Mouse (Mus musculus) midbrain, embryonic 16.5 days (tissue): ENCODE data around the gene Sag. TPM values are rescaled to one million over a fixed set of nuclear protein-coding genes. Genes with fewer than 3 reads are reported as not detected.

Experiments used
- ATAC-seq: fragments of 200-750 bp; cut with Nextera tagmentation; 2 replicates; pipeline ENCODE4 v1.8.0; 2017; ENCODE audit warnings: moderate TSS enrichment
- H3K27ac ChIP-seq: fragments of 300-500 bp; sonication (generic); 2 replicates; pipeline ENCODE4 v1.5.1; 2014; ENCODE audit warnings: mild to moderate bottlenecking, low read length, mixed read lengths
- H3K27me3 ChIP-seq: fragments of 300-500 bp; sonication (generic); 2 replicates; pipeline ENCODE4 v1.6.1; 2014; ENCODE audit warnings: low read depth, low read length, mixed read lengths; ENCODE audit not compliant: control insufficient read depth, insufficient read depth
- H3K36me3 ChIP-seq: fragments of 300-500 bp; sonication (generic); 2 replicates; pipeline ENCODE4 v1.6.1; 2014; ENCODE audit warnings: mild to moderate bottlenecking, low read length, moderate library complexity, mixed read lengths; ENCODE audit not compliant: control insufficient read depth, insufficient read depth
- H3K4me1 ChIP-seq: fragments of 300-500 bp; sonication (generic); 2 replicates; pipeline ENCODE4 v1.6.1; 2014; ENCODE audit warnings: mild to moderate bottlenecking, low read length, mixed read lengths; ENCODE audit not compliant: control insufficient read depth, insufficient read depth
- H3K4me2 ChIP-seq: fragments of 300-500 bp; sonication (generic); 2 replicates; pipeline ENCODE4 v1.6.1; 2014; ENCODE audit warnings: mild to moderate bottlenecking, low read length, mixed read lengths
- H3K4me3 ChIP-seq: fragments of 300-500 bp; sonication (generic); 2 replicates; pipeline ENCODE4 v1.5.1; 2014; ENCODE audit warnings: low read depth, mild to moderate bottlenecking, low read length, moderate library complexity, mixed read lengths
- H3K9ac ChIP-seq: fragments of 300-500 bp; sonication (generic); 2 replicates; pipeline ENCODE4 v1.6.1; 2014; ENCODE audit warnings: low read depth, low read length, mixed read lengths
- H3K9me3 ChIP-seq: fragments of 300-500 bp; sonication (generic); replicated peaks from 2 replicates; pipeline ENCODE4 v1.6.1; 2014; ENCODE audit warnings: mild to moderate bottlenecking, low read length, mixed read lengths; ENCODE audit not compliant: control insufficient read depth, poor library complexity, severe bottlenecking
- WGBS: fragments of 180-500 bp; shearing (Covaris S2); extraction: QIAGEN DNeasy Blood & Tissue Kit; methylation state at CpG from one replicate; pipeline ENCODE4 v1.1.7; 2014; 5-methylcytosine and 5-hydroxymethylcytosine counted together
- polyA plus RNA-seq: library from polyadenylated mRNA; unstranded; fragments of >200 nt; fragmentation: Nextera tagmentation; extraction: Ambion mirVana; gene quantifications from 2 replicates; pipeline ENCODE4 v1.2.1, GENCODE M21; 2015

Gene Sag
- polyA plus RNA-seq, 1 experiment from 2014 or later = 1.9 TPM

- ATAC-seq = no peak
- 88% methylated on average over 1 of the region's 1 CpGs for WGBS
Measured at GRCm38 (mm10) chr1:87807751-87808150, 4.3 kb downstream of the Sag start.

DNA sequence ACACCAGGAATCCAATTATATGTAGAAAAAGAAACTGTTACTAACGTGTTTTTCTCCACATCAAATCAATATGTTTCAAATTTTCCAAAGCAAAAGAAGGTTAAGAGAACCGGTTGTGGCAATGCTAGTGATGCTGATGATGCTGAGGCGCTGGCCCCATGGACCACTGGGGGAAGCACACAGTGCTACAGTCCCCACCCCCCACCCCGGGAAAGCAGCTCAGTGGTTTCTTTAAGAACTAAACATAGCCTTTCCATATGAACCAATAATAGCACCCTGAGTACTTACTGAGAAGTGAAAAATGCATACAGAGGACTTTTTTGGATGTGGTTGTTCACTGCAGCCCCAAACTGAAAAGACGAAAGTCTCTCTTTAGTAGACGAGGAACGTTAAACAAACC lies 7.9 kb downstream of the Sag start:
- H3K27ac ChIP-seq = no peak overlapping the region
- H3K27me3 ChIP-seq = no peaks in the 10 kb centered on the region
- H3K4me1 ChIP-seq = no peaks in the 10 kb centered on the region
- H3K4me3 ChIP-seq = no peak overlapping the region
- 89% methylated on average over 7 of the region's 7 CpGs for WGBS
- no peaks in the 10 kb centered on the region for H3K36me3 ChIP-seq
- no peaks in the 10 kb centered on the region for H3K9me3 ChIP-seq
- ATAC-seq = no peak
- no peak overlapping the region for H3K4me2 ChIP-seq
- H3K9ac ChIP-seq = no peak overlapping the region

More at GRCm38 (mm10) chr1:87807751-87808150, 4.3 kb downstream of the Sag start:
- H3K4me2 ChIP-seq = no peak overlapping the region
- no peaks in the 10 kb centered on the region for H3K27me3 ChIP-seq
- no peaks in the 10 kb centered on the region for H3K36me3 ChIP-seq
- H3K27ac ChIP-seq = no peak overlapping the region
- no peak overlapping the region for H3K9ac ChIP-seq
- H3K9me3 ChIP-seq = no peaks in the 10 kb centered on the region
- no peak overlapping the region for H3K4me3 ChIP-seq
- no peaks in the 10 kb centered on the region for H3K4me1 ChIP-seq

GRCm38 (mm10) chr1:87812061-87812460 lies 8.6 kb downstream of the Sag start:
- Histone ChIP-seq H3K27me3 (no peaks in the 10 kb centered on the region), H3K36me3 (no peaks in the 10 kb centered on the region), H3K4me2 (no peak overlapping the region), H3K27ac (no peak overlapping the region), H3K4me1 (no peaks in the 10 kb centered on the region), H3K9me3 (no peaks in the 10 kb centered on the region), H3K9ac (no peak overlapping the region), H3K4me3 (no peak overlapping the region)
- ATAC-seq = no peak
- WGBS = 82% methylated on average over 10 of the region's 10 CpGs

DNA sequence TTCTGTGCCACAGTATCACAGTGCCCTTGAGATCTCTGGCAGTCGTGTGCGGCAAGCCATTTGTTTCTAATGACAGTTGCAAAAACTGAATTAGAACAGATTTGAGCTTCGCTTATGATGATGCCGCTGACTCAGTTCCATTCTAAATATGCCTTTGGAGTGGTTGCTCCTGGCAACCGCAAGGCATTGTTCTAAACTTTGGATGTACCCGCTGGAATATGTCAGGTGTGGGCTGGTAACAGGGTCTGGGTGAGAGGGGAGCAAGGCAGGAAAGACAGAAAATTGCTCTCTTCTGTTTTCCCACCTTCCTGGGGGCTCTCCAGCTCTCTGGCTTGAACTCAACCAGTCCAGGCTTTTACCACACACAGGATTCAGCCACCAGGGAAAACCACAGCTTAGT lies 9.7 kb downstream of the Sag start:
- H3K27me3 ChIP-seq = no peaks in the 10 kb centered on the region
- H3K4me1 ChIP-seq = no peaks in the 10 kb centered on the region
- H3K4me2 ChIP-seq = no peak overlapping the region
- no peak overlapping the region for H3K4me3 ChIP-seq
- H3K36me3 ChIP-seq = no peaks in the 10 kb centered on the region
- ATAC-seq = no peak
- H3K9me3 ChIP-seq = no peaks in the 10 kb centered on the region
- no peak overlapping the region for H3K27ac ChIP-seq
- 69% methylated on average over 6 of the region's 6 CpGs for WGBS
- H3K9ac ChIP-seq = no peak overlapping the region

DNA sequence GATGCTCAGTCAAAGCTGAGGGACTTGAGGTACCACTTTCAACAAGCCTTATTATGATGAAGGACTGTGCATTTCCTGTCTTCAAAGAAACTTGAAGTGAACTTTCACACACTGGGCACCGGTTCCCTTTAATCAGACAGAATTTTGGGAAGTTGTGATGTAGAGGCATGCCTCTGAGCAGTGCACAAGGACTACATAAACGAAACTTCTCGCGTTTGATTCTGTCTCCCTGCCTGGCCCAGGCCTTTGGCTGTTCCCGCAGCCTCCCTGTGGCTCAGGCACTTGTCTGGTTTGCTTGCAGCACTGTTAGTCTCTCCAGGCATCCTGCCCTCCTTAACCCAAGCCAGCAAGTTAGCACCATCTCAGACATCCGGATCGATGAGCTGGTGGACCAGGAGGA lies 10.2 kb downstream of the Sag start:
- Histone ChIP-seq H3K27ac (no peak overlapping the region), H3K4me2 (no peak overlapping the region), H3K9ac (no peak overlapping the region), H3K4me3 (no peak overlapping the region), H3K36me3 (no peaks in the 10 kb centered on the region), H3K4me1 (no peaks in the 10 kb centered on the region), H3K27me3 (no peaks in the 10 kb centered on the region), H3K9me3 (no peaks in the 10 kb centered on the region)
- 76% methylated on average over 7 of the region's 7 CpGs for WGBS
- no peak for ATAC-seq

GRCm38 (mm10) chr1:87824420-87824995 lies 21.0 kb downstream of the Sag start:
- Histone ChIP-seq H3K27me3 (no peaks in the 10 kb centered on the region), H3K36me3 (no peaks in the 10 kb centered on the region), H3K9me3 (no peaks in the 10 kb centered on the region), H3K4me3 (no peak overlapping the region), H3K4me2 (no peak overlapping the region), H3K4me1 (no peaks in the 10 kb centered on the region), H3K9ac (no peak overlapping the region), H3K27ac (no peak overlapping the region)
- no peak for ATAC-seq
- 90% methylated on average over 10 of the region's 10 CpGs for WGBS

DNA sequence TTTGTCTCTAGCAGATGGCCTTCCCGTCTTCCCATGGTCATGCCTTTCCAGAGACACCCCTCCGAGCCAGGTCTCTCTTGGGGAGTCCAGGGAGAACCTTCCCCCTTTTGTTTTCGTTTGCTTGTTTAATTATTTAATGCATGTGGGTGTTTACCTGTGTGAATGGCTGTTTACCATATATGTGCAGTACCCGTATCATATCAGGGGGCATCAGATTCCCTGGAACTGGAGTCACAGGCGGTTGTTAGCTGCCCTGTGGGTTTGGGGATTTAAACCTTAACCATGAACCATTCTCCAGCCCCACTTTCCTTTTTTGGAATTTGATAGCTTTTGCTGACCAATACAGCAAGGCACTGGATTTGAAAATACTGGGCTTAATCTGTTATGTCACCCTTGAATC lies 21.8 kb downstream of the Sag start:
- no peak for ATAC-seq
- no peak overlapping the region for H3K27ac ChIP-seq
- 87% methylated on average over 5 of the region's 5 CpGs for WGBS
- H3K27me3 ChIP-seq = no peaks in the 10 kb centered on the region
- H3K4me3 ChIP-seq = no peak overlapping the region
- H3K9ac ChIP-seq = no peak overlapping the region
- no peaks in the 10 kb centered on the region for H3K36me3 ChIP-seq
- H3K4me2 ChIP-seq = no peak overlapping the region
- no peaks in the 10 kb centered on the region for H3K4me1 ChIP-seq
- H3K9me3 ChIP-seq = no peaks in the 10 kb centered on the region

GRCm38 (mm10) chr1:87825991-87826390 lies 22.5 kb downstream of the Sag start:
- Histone ChIP-seq H3K36me3 (no peaks in the 10 kb centered on the region), H3K4me2 (no peak overlapping the region), H3K27me3 (no peaks in the 10 kb centered on the region), H3K4me1 (no peaks in the 10 kb centered on the region), H3K4me3 (no peak overlapping the region), H3K9me3 (no peaks in the 10 kb centered on the region), H3K9ac (no peak overlapping the region), H3K27ac (no peak overlapping the region)
- ATAC-seq = no peak
- WGBS = 87% methylated on average over 6 of the region's 6 CpGs

DNA sequence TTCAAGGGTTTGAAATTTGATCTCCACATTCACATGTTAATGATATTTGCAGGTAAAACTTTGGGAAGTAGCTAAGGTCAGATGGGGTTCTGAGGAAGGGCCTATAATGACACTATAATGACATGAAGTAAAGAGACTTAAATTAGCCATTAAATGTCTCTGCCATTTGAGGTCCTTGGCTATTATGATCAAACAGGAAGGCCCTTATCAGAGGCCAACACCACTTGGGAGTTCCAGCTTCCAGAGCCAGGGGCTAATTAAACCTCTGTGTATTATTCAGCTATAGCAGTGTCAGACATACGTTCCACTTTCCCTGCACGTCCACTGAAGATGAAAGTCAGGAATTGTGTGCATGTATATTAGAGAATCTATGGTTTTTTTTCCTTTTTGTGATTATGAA lies 23.0 kb downstream of the Sag start:
- 68% methylated on average over 2 of the region's 2 CpGs for WGBS
- Histone ChIP-seq H3K4me3 (no peak overlapping the region), H3K27ac (no peak overlapping the region), H3K4me2 (no peak overlapping the region), H3K27me3 (no peaks in the 10 kb centered on the region), H3K4me1 (no peaks in the 10 kb centered on the region), H3K9ac (no peak overlapping the region), H3K9me3 (no peaks in the 10 kb centered on the region), H3K36me3 (no peaks in the 10 kb centered on the region)
- ATAC-seq = no peak
